Mouse (Mus musculus) megakaryocyte progenitor cell, adult 5-6 weeks (primary cell): ENCODE data around the gene Defa22. TPM values are rescaled to one million over a fixed set of nuclear protein-coding genes. Genes with fewer than 3 reads are reported as not detected.
"Not testable (repeated sequence)": the region's sequence is repeated elsewhere in the genome, so short reads cannot be mapped to it uniquely, and the experiment has no call there.

Experiments
- ATAC-seq: replicated peaks from 2 replicates; pipeline ENCODE4 v1.8.0; 2016; ENCODE audit warnings: mild to moderate bottlenecking, moderate TSS enrichment, inconsistent platforms; ENCODE audit not compliant: poor library complexity
- total RNA-seq, 2 experiments: library from RNA; stranded (forward) in 1 of 2; stranded (reverse) in 1 of 2; fragments of 157-497, 149-512 nt in 1 of 2; fragments of 200-1000 nt in 1 of 2; gene quantifications; 2 replicates each; pipeline versions ENCODE4 v1.2.3 to v1.2.4; 2015 to 2017

Gene Defa22
- total RNA-seq (2015) (not detected in 2 replicates), total RNA-seq (2017) (not detected in 2 replicates)

- ATAC-seq: not testable (repeated sequence)
Observed at GRCm38 (mm10) chr8:21161977-21162376, at the start of gene Defa22. Gene Defa22 (plus strand): TSS chr8:21162277.

- not testable (repeated sequence) for ATAC-seq
Observed at GRCm38 (mm10) chr8:21134342-21134741, 27.7 kb upstream of the Defa22 start, which contains the start of gene Defa30. Gene Defa30 (plus strand): TSS chr8:21134642.

DNA sequence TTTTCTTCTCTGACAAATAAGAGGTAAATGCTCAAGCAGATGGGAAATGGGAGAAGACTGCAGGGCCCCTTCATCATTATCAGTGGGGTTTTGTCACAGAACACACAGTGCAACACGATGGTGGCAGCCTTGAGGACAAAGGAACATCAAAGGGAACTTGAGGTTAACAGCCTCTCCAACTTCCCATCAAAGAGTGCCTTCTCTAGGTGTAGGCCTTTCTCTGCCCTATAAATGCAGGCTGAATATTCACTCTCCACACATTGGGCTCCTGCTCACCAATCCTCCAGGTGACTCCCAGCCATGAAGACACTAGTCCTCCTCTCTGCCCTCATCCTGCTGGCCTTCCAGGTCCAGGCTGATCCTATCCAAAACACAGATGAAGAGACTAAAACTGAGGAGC, 29.2 kb downstream of the Defa22 start, which contains the start of gene Defa31:
Gene Defa31 (plus strand): TSS at position 301 of the 400 bp plus-strand sequence.
- ATAC-seq: not testable (repeated sequence)

DNA sequence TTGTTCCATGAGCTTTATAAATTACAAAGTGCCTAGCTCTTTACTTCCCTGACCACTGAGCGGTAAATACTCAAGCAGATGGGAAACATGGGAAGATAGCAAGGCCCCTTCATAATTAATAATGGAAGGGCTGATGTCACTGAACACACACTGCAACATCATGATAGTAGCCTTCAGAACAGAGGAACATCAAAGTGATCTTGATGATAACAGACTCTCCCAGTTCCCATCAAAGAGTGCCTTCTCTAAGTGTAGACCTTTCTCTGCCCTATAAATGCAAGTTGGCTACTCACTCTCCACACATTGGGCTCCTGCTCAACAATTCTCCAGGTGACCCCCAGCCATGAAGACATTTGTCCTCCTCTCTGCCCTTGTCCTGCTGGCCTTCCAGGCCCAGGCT, 39.2 kb downstream of the Defa22 start, which contains the start of gene Gm15293:
Gene Gm15293 (plus strand): TSS at position 301 of the 400 bp plus-strand sequence.
- ATAC-seq: not testable (repeated sequence)

Other genes with a start within 250 kb of the Defa22 start
- gene Gm6040, start 240.2 kb upstream of the Defa22 start, total RNA-seq (2015): not detected in 2 replicates
- gene Gm6040, start 240.2 kb upstream of the Defa22 start, total RNA-seq (2017): not detected in 2 replicates
- not detected in 2 replicates for gene AY761185, start 217.6 kb upstream of the Defa22 start, total RNA-seq (2015)
- gene AY761185, start 217.6 kb upstream of the Defa22 start, total RNA-seq (2017): not detected in 2 replicates
- not detected in 2 replicates for gene Defa21, start 136.7 kb upstream of the Defa22 start, total RNA-seq (2015)
- gene Defa21, start 136.7 kb upstream of the Defa22 start, total RNA-seq (2017): not detected in 2 replicates
- gene Defa23, start 107.2 kb upstream of the Defa22 start, total RNA-seq (2015): not detected in 2 replicates
- not detected in 2 replicates for gene Defa23, start 107.2 kb upstream of the Defa22 start, total RNA-seq (2017)
- not detected in 2 replicates for gene Defa35, start 97.2 kb upstream of the Defa22 start, total RNA-seq (2015)
- gene Defa35, start 97.2 kb upstream of the Defa22 start, total RNA-seq (2017): not detected in 2 replicates
- not detected in 2 replicates for gene Defa25, start 77.8 kb upstream of the Defa22 start, total RNA-seq (2015)
- gene Defa25, start 77.8 kb upstream of the Defa22 start, total RNA-seq (2017): not detected in 2 replicates
- not detected in 2 replicates for gene Gm14851, start 66.2 kb upstream of the Defa22 start, total RNA-seq (2015)
- not detected in 2 replicates for gene Gm14851, start 66.2 kb upstream of the Defa22 start, total RNA-seq (2017)
- gene Defa30, start 27.6 kb upstream of the Defa22 start, total RNA-seq (2015): not detected in 2 replicates
- gene Defa30, start 27.6 kb upstream of the Defa22 start, total RNA-seq (2017): not detected in 2 replicates
- not detected in 2 replicates for gene Defa31, start 29.3 kb downstream of the Defa22 start, total RNA-seq (2015)
- not detected in 2 replicates for gene Defa31, start 29.3 kb downstream of the Defa22 start, total RNA-seq (2017)
- gene Gm15293, start 39.3 kb downstream of the Defa22 start, total RNA-seq (2015): not detected in 2 replicates
- not detected in 2 replicates for gene Gm15293, start 39.3 kb downstream of the Defa22 start, total RNA-seq (2017)
- not detected in 2 replicates for gene Gm15292, start 87.5 kb downstream of the Defa22 start, total RNA-seq (2015)
- gene Gm15292, start 87.5 kb downstream of the Defa22 start, total RNA-seq (2017): not detected in 2 replicates
- not detected in 2 replicates for gene Defa27, start 153.3 kb downstream of the Defa22 start, total RNA-seq (2015)
- not detected in 2 replicates for gene Defa27, start 153.3 kb downstream of the Defa22 start, total RNA-seq (2017)
- not detected in 2 replicates for gene Defa29, start 164.7 kb downstream of the Defa22 start, total RNA-seq (2015)
- not detected in 2 replicates for gene Defa29, start 164.7 kb downstream of the Defa22 start, total RNA-seq (2017)
- not detected in 2 replicates for gene Defa2, start 216.2 kb downstream of the Defa22 start, total RNA-seq (2015)
- gene Defa2, start 216.2 kb downstream of the Defa22 start, total RNA-seq (2017): not detected in 2 replicates
- not detected in 2 replicates for gene Defa33, start 229.5 kb downstream of the Defa22 start, total RNA-seq (2015)
- gene Defa33, start 229.5 kb downstream of the Defa22 start, total RNA-seq (2017): not detected in 2 replicates